Mouse (Mus musculus): ENCODE results near the gene Rsph6a. TPM values are rescaled to one million over a fixed set of nuclear protein-coding genes. Genes with fewer than 3 reads are reported as not detected.

Gene Rsph6a
- polyA plus RNA-seq, 1 experiment, result 0.04 TPM

GRCm38 (mm10) chr7:19017909-19018308, 36.6 kb upstream of the Rsph6a start:
- no peak overlapping the region for H3ac ChIP-seq (ENCODE audit: control insufficient read depth, insufficient read length)
- no peak for TF ChIP-seq TCF12 (IDR thresholded peaks at IDR 0.05; ENCODE audit: insufficient read depth, poor library complexity, severe bottlenecking)
- TF ChIP-seq TCF3 (IDR thresholded peaks at IDR 0.05; ENCODE audit: insufficient read length, low read depth), result no peak
- TF ChIP-seq MYOG (IDR thresholded peaks at IDR 0.05; ENCODE audit: control insufficient read depth in 1 of 3, insufficient read depth in 1 of 3, insufficient read length in 2 of 3, low read depth in 2 of 3), result no peak
- no peaks in the 10 kb centered on the region for H3K36me3 ChIP-seq (ENCODE audit: control insufficient read depth, insufficient read depth)
- H3K79me2 ChIP-seq (ENCODE audit: control insufficient read depth, insufficient read depth), result no peaks in the 10 kb centered on the region
- H3K4me3 ChIP-seq, result no peak overlapping the region
- no peak overlapping the region for H3K4me2 ChIP-seq (ENCODE audit: low read depth)
- peaks cover 3% of the 10 kb centered on the region for H3K27me3 ChIP-seq (ENCODE audit: control insufficient read depth, insufficient read depth, insufficient read length)

GRCm38 (mm10) chr7:19021048-19021447, 33.4 kb upstream of the Rsph6a start:
- no peak overlapping the region for H3K4me3 ChIP-seq
- peaks cover 3% of the 10 kb centered on the region for H3K27me3 ChIP-seq (ENCODE audit: control insufficient read depth, insufficient read depth, insufficient read length)
- peak overlapping the region; percentile 42 for H3K4me2 ChIP-seq (ENCODE audit: low read depth)
- no peaks in the 10 kb centered on the region for H3K36me3 ChIP-seq (ENCODE audit: control insufficient read depth, insufficient read depth)
- no peak overlapping the region for H3ac ChIP-seq (ENCODE audit: control insufficient read depth, insufficient read length)
- peaks cover 17% of the 10 kb centered on the region for H3K79me2 ChIP-seq (ENCODE audit: control insufficient read depth, insufficient read depth)
- TF ChIP-seq POLR2AphosphoS2 (IDR thresholded peaks at IDR 0.05; ENCODE audit: insufficient read length, low read depth) (no peak), USF1 (IDR thresholded peaks at IDR 0.05; ENCODE audit: low read depth) (no peak), POLR2A (IDR thresholded peaks at IDR 0.05; ENCODE audit: insufficient read length, low read depth) (no peak), E2F4 (IDR thresholded peaks at IDR 0.05; ENCODE audit: insufficient read depth) (no peak), MYOD1 (IDR thresholded peaks at IDR 0.05; ENCODE audit: control insufficient read depth in 1 of 3, insufficient read length in 2 of 3, low read depth in 2 of 3) (no peak), CEBPB (IDR thresholded peaks at IDR 0.05; ENCODE audit: insufficient read depth, poor library complexity, severe bottlenecking) (no peak), MYOG (IDR thresholded peaks at IDR 0.05; ENCODE audit: control insufficient read depth in 1 of 3, insufficient read depth in 1 of 3, insufficient read length in 2 of 3, low read depth in 2 of 3) (no peak), MAX (IDR thresholded peaks at IDR 0.05; ENCODE audit: low read depth) (no peak), SRF (IDR thresholded peaks at IDR 0.05; ENCODE audit: control insufficient read depth, insufficient read length, low read depth) (no peak), TCF3 (IDR thresholded peaks at IDR 0.05; ENCODE audit: insufficient read length, low read depth) (no peak), REST (IDR thresholded peaks at IDR 0.05; ENCODE audit: insufficient read depth, insufficient read length) (no peak), TCF12 (IDR thresholded peaks at IDR 0.05; ENCODE audit: insufficient read depth, poor library complexity, severe bottlenecking) (no peak)

DNA sequence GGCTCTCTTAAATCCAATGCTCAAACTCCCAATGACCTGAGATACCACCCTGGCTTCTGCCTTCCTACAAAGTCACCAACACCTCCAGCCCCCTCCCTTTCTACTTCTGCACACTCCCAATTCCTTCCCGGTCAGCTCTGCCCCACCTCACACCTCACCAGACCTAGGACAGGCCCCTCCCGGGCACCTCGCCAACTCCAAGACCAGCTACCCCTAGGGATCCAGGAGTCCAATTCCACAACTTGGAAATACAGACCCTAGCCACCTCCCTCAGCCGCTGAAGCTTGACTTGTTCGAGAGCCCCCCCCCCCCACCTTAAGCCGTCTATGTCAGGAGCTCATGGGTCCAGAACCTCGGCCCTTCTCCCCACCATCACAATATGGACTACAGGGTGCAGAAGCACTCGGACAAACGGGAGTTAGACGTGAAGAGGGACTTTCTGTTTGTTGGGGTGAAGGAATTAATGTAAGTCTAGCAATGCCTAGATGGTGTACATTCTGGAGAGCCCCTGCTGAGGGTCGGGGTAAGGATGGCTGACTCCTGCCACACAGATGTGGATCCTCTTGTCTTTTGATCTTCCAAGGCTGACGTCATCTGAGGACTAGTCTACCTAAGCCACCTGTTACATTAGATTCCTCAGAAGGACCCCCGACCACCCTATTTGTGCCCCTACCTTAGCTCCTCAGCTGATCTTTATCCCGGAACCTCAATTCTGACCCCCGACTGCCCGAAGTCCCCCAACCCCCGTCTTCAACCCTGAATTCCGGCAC, 32.1 kb upstream of the Rsph6a start:
- Histone ChIP-seq H3K4me3 (no peak overlapping the region), H3K27me3 (ENCODE audit: control insufficient read depth, insufficient read depth, insufficient read length) (peaks cover 3% of the 10 kb centered on the region), H3K36me3 (ENCODE audit: control insufficient read depth, insufficient read depth) (no peaks in the 10 kb centered on the region), H3ac (ENCODE audit: control insufficient read depth, insufficient read length) (no peak overlapping the region), H3K4me2 (ENCODE audit: low read depth) (no peak overlapping the region), H3K79me2 (ENCODE audit: control insufficient read depth, insufficient read depth) (peaks cover 17% of the 10 kb centered on the region)
- no peak for TF ChIP-seq REST (IDR thresholded peaks at IDR 0.05; ENCODE audit: insufficient read depth, insufficient read length)
- TF ChIP-seq POLR2A (IDR thresholded peaks at IDR 0.05; ENCODE audit: insufficient read length, low read depth), result no peak

DNA sequence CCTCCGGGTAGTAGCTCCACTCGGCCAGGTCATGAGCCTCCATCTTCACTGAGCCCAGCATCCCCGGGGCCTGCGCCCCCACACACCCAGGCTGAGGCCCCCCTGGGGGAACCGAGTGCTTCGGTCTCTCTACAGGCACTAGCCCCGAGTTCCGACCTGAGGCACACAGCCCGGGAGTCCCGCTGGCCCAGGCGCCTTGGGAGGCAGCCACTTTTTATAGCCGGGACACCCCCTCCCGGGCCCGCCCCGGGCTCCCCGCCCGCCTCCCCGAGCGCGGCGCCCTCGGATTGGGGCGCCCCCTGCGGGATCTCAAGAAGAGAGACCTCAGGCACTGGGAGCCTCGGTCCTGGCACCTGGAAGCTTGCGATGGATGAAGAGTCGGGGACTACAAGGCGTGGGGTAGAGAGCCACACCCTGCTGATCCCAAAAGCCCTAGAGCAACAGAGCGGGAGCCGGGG, 31.1 kb upstream of the Rsph6a start, which contains the start of gene Foxa3:
Foxa3 (minus strand) TSS at position 182 of the 458 bp plus-strand sequence.
- Histone ChIP-seq H3K79me2 (ENCODE audit: control insufficient read depth, insufficient read depth) (peaks cover 20% of the 10 kb centered on the region), H3ac (ENCODE audit: control insufficient read depth, insufficient read length) (peak within 1 kb of the TSS; percentile 77), H3K27me3 (ENCODE audit: control insufficient read depth, insufficient read depth, insufficient read length) (peaks cover 3% of the 10 kb centered on the region), H3K36me3 (ENCODE audit: control insufficient read depth, insufficient read depth) (no peaks in the 10 kb centered on the region), H3K4me2 (ENCODE audit: low read depth) (peak within 1 kb of the TSS; percentile 55), H3K4me3 (peak within 1 kb of the TSS; percentile 60)
- TF ChIP-seq E2F4 (IDR thresholded peaks at IDR 0.05; ENCODE audit: insufficient read depth), result no peak
- TF ChIP-seq CEBPB (IDR thresholded peaks at IDR 0.05; ENCODE audit: insufficient read depth, poor library complexity, severe bottlenecking), result no peak
- no peak for TF ChIP-seq POLR2A (IDR thresholded peaks at IDR 0.05; ENCODE audit: insufficient read length, low read depth)

GRCm38 (mm10) chr7:19024096-19024506, 30.4 kb upstream of the Rsph6a start, which contains the start of gene Sympk:
Sympk (plus strand) TSS chr7:19024377.
- H3K27me3 ChIP-seq (ENCODE audit: control insufficient read depth, insufficient read depth, insufficient read length), result peaks cover 3% of the 10 kb centered on the region
- TF ChIP-seq MYOG (IDR thresholded peaks at IDR 0.05; ENCODE audit: control insufficient read depth in 1 of 3, insufficient read depth in 1 of 3, insufficient read length in 2 of 3, low read depth in 2 of 3), result no peak
- TF ChIP-seq E2F4 (IDR thresholded peaks at IDR 0.05; ENCODE audit: insufficient read depth), result no peak
- TF ChIP-seq CEBPB (IDR thresholded peaks at IDR 0.05; ENCODE audit: insufficient read depth, poor library complexity, severe bottlenecking), result no peak
- TF ChIP-seq REST (IDR thresholded peaks at IDR 0.05; ENCODE audit: insufficient read depth, insufficient read length), result no peak
- no peak for TF ChIP-seq MYOD1 (IDR thresholded peaks at IDR 0.05; ENCODE audit: control insufficient read depth in 1 of 3, insufficient read length in 2 of 3, low read depth in 2 of 3)
- TF ChIP-seq POLR2AphosphoS2 (IDR thresholded peaks at IDR 0.05; ENCODE audit: insufficient read length, low read depth), result peak; percentile 71
- no peak for TF ChIP-seq SRF (IDR thresholded peaks at IDR 0.05; ENCODE audit: control insufficient read depth, insufficient read length, low read depth)
- no peak for TF ChIP-seq TCF3 (IDR thresholded peaks at IDR 0.05; ENCODE audit: insufficient read length, low read depth)
- no peak for TF ChIP-seq TCF12 (IDR thresholded peaks at IDR 0.05; ENCODE audit: insufficient read depth, poor library complexity, severe bottlenecking)
- peak; percentile 77 for TF ChIP-seq POLR2A (IDR thresholded peaks at IDR 0.05; ENCODE audit: insufficient read length, low read depth)
- TF ChIP-seq USF1 (IDR thresholded peaks at IDR 0.05; ENCODE audit: low read depth), result no peak
- no peak for TF ChIP-seq MAX (IDR thresholded peaks at IDR 0.05; ENCODE audit: low read depth)
- H3K4me2 ChIP-seq (ENCODE audit: low read depth), result peak within 1 kb of the TSS; percentile 91
- H3ac ChIP-seq (ENCODE audit: control insufficient read depth, insufficient read length), result peak within 1 kb of the TSS; percentile 77
- H3K36me3 ChIP-seq (ENCODE audit: control insufficient read depth, insufficient read depth), result no peaks in the 10 kb centered on the region
- H3K79me2 ChIP-seq (ENCODE audit: control insufficient read depth, insufficient read depth), result peaks cover 20% of the 10 kb centered on the region
- H3K4me3 ChIP-seq, result peak within 1 kb of the TSS; percentile 60
